Mouse (Mus musculus) brain, embryonic 14.5 days (tissue): ENCODE measurements around the gene Lrrc75b.

Experiments
- CTCF ChIP-seq: fragments of 200-500 bp; IDR thresholded peaks from 2 replicates; pipeline ENCODE4 v1.5.1; 2012; ENCODE audit warnings: inconsistent platforms, mild to moderate bottlenecking, moderate library complexity, borderline replicate concordance; ENCODE audit not compliant: insufficient read depth, insufficient read length; ENCODE audit errors: extremely low read depth
- POLR2A ChIP-seq: fragments of 200-500 bp; IDR thresholded peaks from 2 replicates; pipeline ENCODE4 v1.6.1; 2012; ENCODE audit warnings: mild to moderate bottlenecking, inconsistent platforms, borderline replicate concordance; ENCODE audit not compliant: poor library complexity, insufficient read depth, insufficient read length, severe bottlenecking; ENCODE audit errors: extremely low read depth

GRCm38 (mm10) chr10:75535423-75535822 is 24.7 kb downstream of the Lrrc75b start:
- TF ChIP-seq POLR2A (no peak), CTCF (no peak)
